Mouse (Mus musculus): Measurements from ENCODE around the gene Fcmr.

Fcmr gene

DNA sequence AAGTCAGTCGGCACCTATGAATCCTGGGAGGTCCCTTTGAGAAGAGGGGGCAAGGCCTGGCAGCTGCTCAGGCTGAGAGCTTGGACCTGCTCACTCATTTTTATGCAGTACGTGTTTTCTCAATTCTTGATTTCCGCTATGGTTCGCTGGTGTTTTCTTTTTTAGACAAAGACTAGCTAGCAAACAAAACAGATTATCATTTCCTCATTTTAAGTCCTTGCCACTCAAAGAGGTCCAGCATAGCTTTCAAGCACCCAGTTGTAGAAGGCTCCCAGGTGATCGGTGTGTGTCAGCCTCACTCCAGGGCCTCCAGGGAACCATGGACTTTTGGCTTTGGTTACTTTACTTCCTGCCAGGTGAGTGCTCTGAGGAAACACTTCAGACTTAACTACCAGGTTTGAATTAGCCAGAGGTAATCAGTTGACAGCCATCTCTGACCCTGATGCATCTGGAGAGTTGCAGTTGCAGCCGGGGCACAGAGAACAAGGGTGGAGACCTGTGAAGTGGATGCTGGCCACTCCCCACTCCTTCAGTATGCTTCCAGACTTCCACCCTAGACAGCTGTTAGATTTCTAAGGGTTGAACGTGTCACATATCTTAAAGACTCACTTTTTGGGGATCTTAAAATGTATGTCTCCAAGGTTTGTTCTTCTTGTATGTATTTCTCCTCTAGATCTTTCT lies at the start of gene Fcmr:
TSS of gene Fcmr (plus strand) at position 129 of the 681 bp plus-strand sequence.
- peak in 1 of 2 experiments; percentile 27 for DNase-seq (ENCODE audit: low spot score in 2 of 2)

DNA sequence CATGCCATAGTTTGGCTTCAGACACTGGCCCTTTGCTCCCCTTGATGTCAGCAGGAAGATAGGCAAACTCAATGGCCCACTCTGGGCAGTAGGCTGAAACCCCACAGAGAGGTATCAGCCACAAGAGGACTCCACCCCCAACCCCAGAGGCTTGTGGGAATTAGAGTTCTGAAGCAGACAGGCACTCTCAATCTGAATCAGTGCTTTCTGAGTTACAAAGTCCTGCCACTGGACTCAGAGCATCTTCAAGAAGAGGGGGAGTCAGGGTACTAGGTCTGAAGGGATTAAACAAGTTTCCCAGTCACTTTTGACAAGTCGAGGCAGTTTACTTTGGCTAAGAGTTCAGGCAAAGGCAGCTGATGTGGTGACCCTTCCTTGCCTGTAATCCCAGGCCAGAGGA lies 45.7 kb upstream of the Fcmr start:
- DNase-seq (ENCODE audit: low spot score in 2 of 2): peak in 1 of 2 experiments; percentile 4

- peak in 1 of 2 experiments; percentile 9 for DNase-seq (ENCODE audit: low spot score in 2 of 2)
Measured at GRCm38 (mm10) chr1:130820316-130821148, 44.9 kb upstream of the Fcmr start.

GRCm38 (mm10) chr1:130821149-130821471 lies 44.4 kb upstream of the Fcmr start:
- no peak for DNase-seq (ENCODE audit: low spot score in 2 of 2)

DNA sequence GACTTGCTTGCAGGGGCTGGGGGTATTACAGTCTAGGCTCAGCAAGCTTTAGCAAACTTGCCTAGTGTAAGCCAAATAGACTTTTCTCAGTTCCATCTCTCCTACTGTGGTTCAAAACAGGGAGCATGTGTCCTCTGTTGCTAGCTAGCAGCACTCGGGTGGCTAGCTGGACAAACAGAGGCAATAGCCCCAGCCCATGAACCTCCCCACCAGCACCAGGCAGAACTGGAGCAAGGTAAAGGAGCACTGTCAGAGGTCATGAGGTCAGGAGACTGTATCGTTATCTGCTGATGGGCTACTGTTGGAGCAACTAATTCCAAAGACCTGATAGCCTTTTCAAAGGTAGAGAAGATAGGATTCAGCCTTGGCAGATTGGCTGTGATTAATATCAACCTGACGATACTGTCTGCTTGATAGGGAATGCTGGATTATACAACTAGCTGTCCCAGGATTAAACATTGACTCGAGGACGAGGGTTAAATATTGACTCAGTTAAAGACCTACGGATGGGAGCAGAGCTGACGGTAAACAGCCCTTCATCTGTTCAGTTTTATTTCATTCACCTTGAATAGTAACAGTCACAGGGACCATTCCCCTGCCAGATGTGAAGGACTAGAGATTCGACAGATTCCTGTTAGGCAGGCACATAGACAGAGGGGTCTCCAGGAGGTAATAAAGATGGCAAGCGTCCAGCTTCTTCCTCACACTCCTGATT lies 43.4 kb upstream of the Fcmr start:
- DNase-seq (ENCODE audit: low spot score in 2 of 2): no peak

- DNase-seq (ENCODE audit: low spot score in 2 of 2): no peak
Measured at GRCm38 (mm10) chr1:130826448-130826847, 39.0 kb upstream of the Fcmr start, which contains the start of gene Pigr. Gene Pigr, plus strand, starts transcription at chr1:130826684.

GRCm38 (mm10) chr1:130828656-130829055 lies 36.8 kb upstream of the Fcmr start:
- no peak for DNase-seq (ENCODE audit: low spot score in 2 of 2)

- no peak for DNase-seq (ENCODE audit: low spot score in 2 of 2)
Measured at GRCm38 (mm10) chr1:130829906-130830830, 35.3 kb upstream of the Fcmr start.

GRCm38 (mm10) chr1:130832230-130833149 lies 33.0 kb upstream of the Fcmr start:
- no peak for DNase-seq (ENCODE audit: low spot score in 2 of 2)

DNA sequence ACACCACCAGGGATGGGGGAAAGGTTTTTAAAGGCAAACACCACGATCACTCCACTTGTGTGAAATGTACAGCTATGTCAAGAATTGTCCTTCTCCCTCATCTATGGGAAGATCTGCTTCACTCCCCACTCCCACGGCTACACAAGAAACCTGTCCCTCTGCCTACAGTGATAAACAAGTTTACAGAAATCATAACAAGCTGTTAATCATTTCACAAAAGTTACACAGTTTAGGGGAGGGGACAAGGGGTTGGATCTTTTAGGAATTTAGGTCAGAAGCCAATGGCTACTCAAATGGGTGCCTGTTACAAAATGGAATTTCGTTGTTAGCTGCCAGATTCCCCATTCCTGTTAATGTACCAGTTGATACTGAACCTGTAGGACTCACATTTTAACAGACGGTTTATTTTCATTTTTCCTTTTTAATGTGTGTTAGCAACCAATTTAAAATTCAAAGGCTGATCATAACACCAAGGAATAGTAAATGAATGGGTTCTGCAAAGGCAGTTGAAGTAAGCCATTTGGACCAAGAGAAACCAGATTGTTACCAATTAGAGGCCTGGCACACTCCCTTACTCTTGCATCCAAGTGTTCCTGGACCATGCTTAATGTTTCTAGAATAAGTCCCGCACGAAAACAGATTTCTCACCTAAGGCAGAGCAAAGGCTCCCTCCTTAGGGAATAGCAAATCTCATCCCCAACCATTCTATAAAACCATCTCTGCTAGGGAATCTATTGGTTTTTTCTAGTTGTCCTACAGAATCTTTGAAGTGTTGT lies 30.1 kb upstream of the Fcmr start:
- no peak for DNase-seq (ENCODE audit: low spot score in 2 of 2)

DNA sequence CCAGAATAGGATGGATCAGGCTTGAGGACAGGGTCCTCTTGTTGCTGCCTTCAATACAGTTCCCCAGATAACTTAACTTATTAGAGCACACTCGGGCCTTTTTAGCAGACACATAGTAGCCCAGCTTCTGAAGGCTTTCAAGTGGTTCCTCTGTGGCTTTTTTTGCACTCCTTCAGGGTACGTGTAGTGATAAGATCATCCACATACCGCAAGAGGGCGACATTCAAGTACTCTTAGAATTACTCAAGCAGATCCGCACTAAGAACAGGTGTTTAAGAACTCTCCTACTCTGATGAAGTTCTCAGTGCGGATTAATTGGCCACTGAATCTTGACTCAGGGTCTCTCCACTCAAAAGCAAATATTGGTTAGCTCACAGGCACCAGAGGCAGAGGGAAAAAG lies 27.2 kb upstream of the Fcmr start:
- DNase-seq (ENCODE audit: low spot score in 2 of 2): peak in 1 of 2 experiments; percentile 58

GRCm38 (mm10) chr1:130840599-130841379 lies 24.7 kb upstream of the Fcmr start:
- no peak for DNase-seq (ENCODE audit: low spot score in 2 of 2)

DNA sequence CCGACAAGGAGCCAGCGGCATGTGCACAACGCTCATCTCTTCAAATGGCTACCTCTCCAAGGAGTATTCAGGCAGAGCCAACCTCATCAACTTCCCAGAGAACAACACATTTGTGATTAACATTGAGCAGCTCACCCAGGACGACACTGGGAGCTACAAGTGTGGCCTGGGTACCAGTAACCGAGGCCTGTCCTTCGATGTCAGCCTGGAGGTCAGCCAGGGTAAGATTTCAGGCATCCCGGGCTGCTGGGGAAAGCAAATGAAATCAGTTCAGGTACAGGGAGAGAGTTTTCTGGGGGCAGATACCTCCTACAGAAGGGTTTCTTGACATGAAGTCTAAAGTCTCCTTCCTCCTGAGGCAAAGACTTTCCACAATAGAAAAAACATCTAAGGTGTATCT lies 23.8 kb upstream of the Fcmr start:
- no peak for DNase-seq (ENCODE audit: low spot score in 2 of 2)

- no peak for DNase-seq (ENCODE audit: low spot score in 2 of 2)
Measured at GRCm38 (mm10) chr1:130844516-130844915, 21.0 kb upstream of the Fcmr start.

GRCm38 (mm10) chr1:130849530-130850214 lies 15.8 kb upstream of the Fcmr start:
- no peak for DNase-seq (ENCODE audit: low spot score in 2 of 2)

DNA sequence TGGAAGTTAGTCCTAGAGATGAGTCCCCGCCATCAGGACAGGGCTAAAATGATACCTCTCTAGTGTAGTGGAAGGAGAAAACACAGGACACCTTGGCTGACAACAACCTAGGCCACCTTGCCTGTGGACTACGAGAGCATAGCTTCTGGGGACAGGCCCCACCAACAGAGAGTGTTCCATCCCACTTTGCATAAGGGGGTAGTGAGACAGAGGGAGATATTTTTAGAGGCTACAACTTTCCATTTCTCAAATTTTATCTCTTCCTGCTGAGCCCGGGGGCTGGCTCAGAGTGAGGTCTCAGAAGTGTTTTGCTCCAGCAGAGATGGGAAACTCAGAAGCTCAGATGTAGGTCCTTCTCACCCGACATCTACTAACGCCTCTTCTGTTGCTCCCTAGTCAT lies 15.1 kb upstream of the Fcmr start:
- no peak for DNase-seq (ENCODE audit: low spot score in 2 of 2)

- no peak for DNase-seq (ENCODE audit: low spot score in 2 of 2)
Measured at GRCm38 (mm10) chr1:130854819-130855218, 10.7 kb upstream of the Fcmr start.

GRCm38 (mm10) chr1:130855723-130856122 lies 9.7 kb upstream of the Fcmr start:
- DNase-seq (ENCODE audit: low spot score in 2 of 2): no peak
